11 mouse cellular contexts compared by ENCODE assay signal in genomic region chr4:119254012-119254618, GRCm38 (mm10). TPM values are rescaled to one million over a fixed set of nuclear protein-coding genes. Genes with fewer than 3 reads are reported as not detected.
DNase-seq lines count a peak whose midpoint lies in the region.
"Had no signal": no experiment of that assay in that cellular context is flagged by ENCODE, and none has a peak within 500 bp of the region (broad histone marks: within the 10 kb centered on the region; RNA-seq: fewer than 3 reads in every experiment).

No protein-coding gene starts in this region.

- peak; percentile 31 to 54 for DNase-seq in left cerebral cortex, adult 18-20 months (ENCODE audit: low spot score in 2 of 2)
- DNase-seq in left cerebral cortex, adult 11 months (ENCODE audit: low spot score): no peak
- no peak for DNase-seq in hindbrain, embryonic 10.5 days (ENCODE audit: low spot score)
- peak; percentile 66 for DNase-seq in left cerebral cortex, postnatal 4 days
- DNase-seq in right cerebral cortex, postnatal 25 days: peak; percentile 33
- no peak for DNase-seq in adrenal gland, postnatal 14 days
- DNase-seq in cerebellum, adult 18-20 months: no peak
- DNase-seq in heart, adult 18-20 months: no peak
- DNase-seq: thymus, adult 2 months had no signal

- peaks cover 36% of the 10 kb centered on the region for H3K4me1 ChIP-seq in hindbrain, embryonic 10.5 days (replicated peaks)

- H3K27ac ChIP-seq in hindbrain, embryonic 10.5 days: peak overlapping the region; percentile 71

- 33% methylated on average over 9 of the region's 9 CpGs for whole genome bisulfite sequencing in hindbrain, embryonic 10.5 days

- intact Hi-C loops in left cerebral cortex, postnatal 4 days (cut with DNase I): no loop called here

- H3K9me3 ChIP-seq in hindbrain, embryonic 10.5 days: no peaks in the 10 kb centered on the region
- H3K9me3 ChIP-seq: G1E had no signal

- 0 out of 2 replicates have a peak overlapping the region, but pooled peaks have one; percentile 16 for H3K4me3 ChIP-seq in hindbrain, embryonic 10.5 days

- no peaks in the 10 kb centered on the region for H3K36me3 ChIP-seq in hindbrain, embryonic 10.5 days
- H3K36me3 ChIP-seq: G1E had no signal

- no peaks in the 10 kb centered on the region for H3K27me3 ChIP-seq in hindbrain, embryonic 10.5 days (ENCODE audit: insufficient read depth, poor library complexity, severe bottlenecking)

RNA-seq across cellular contexts. Expression of gene Cldn19, which starts 1.1 kb away (rescaled TPM):
- under 1 TPM in 1 of 2 experiments, not detected in 1; 0.44 TPM for total RNA-seq in left cerebral cortex, adult 18-20 months (2021)
- polyA plus RNA-seq in hindbrain, embryonic 10.5 days (2016; fragmentation: Nextera tagmentation; extraction: Ambion mirVana): 0.34 TPM in 1 of 2 replicates, not detected in the other
- total RNA-seq in left cerebral cortex, postnatal 4 days (2021): under 1 TPM; 0.12 to 0.14 TPM
- 0.19 and 0.41 TPM in 2 replicates for total RNA-seq in adrenal gland, postnatal 14 days (2021)
- total RNA-seq in heart, adult 18-20 months (2021): not detected
- total RNA-seq: monocyte, adult 5-6 weeks had no signal
- polyA plus RNA-seq: G1E had no signal

RNA-seq across cellular contexts. Expression of gene P3h1, which starts 21.4 kb away (rescaled TPM):
- total RNA-seq in left cerebral cortex, adult 18-20 months (2021): 1 to 10 TPM; 7.6 to 7.8 TPM
- 16.1 and 18.2 TPM in 2 replicates for polyA plus RNA-seq in hindbrain, embryonic 10.5 days (2016; fragmentation: Nextera tagmentation; extraction: Ambion mirVana)
- 10 to 100 TPM; 10.9 to 12.4 TPM for total RNA-seq in left cerebral cortex, postnatal 4 days (2021)
- 27.5 and 27.9 TPM in 2 replicates for total RNA-seq in adrenal gland, postnatal 14 days (2021)
- 1 to 10 TPM; 9.4 to 9.9 TPM for total RNA-seq in heart, adult 18-20 months (2021)

RNA-seq across cellular contexts. Expression of gene AU022252, which starts 21.6 kb away (rescaled TPM):
- 10 to 100 TPM; 25.2 to 29.5 TPM for total RNA-seq in left cerebral cortex, adult 18-20 months (2021)
- polyA plus RNA-seq in hindbrain, embryonic 10.5 days (2016; fragmentation: Nextera tagmentation; extraction: Ambion mirVana): 42.0 and 43.5 TPM in 2 replicates
- total RNA-seq in left cerebral cortex, postnatal 4 days (2021): 10 to 100 TPM; 29.7 to 36.2 TPM
- total RNA-seq in adrenal gland, postnatal 14 days (2021): 24.6 and 30.8 TPM in 2 replicates
- 10 to 100 TPM; 24.8 to 26.5 TPM for total RNA-seq in heart, adult 18-20 months (2021)

RNA-seq across cellular contexts. Expression of gene Tmem269, which starts 36.1 kb away (rescaled TPM):
- total RNA-seq in left cerebral cortex, adult 18-20 months (2021): under 1 TPM; 0.30 to 0.49 TPM
- polyA plus RNA-seq in hindbrain, embryonic 10.5 days (2016; fragmentation: Nextera tagmentation; extraction: Ambion mirVana): 0.25 TPM in 1 of 2 replicates, not detected in the other
- total RNA-seq in left cerebral cortex, postnatal 4 days (2021): under 1 TPM; 0.38 to 0.48 TPM
- 0.30 TPM in 1 of 2 replicates, not detected in the other for total RNA-seq in adrenal gland, postnatal 14 days (2021)
- total RNA-seq in heart, adult 18-20 months (2021): not detected
- total RNA-seq: G1E; monocyte, adult 5-6 weeks had no signal
- polyA plus RNA-seq: G1E; thymus, adult 2 months had no signal

RNA-seq across cellular contexts. Expression of gene Ybx1, which starts 40.3 kb away (rescaled TPM):
- total RNA-seq in left cerebral cortex, adult 18-20 months (2021): 100 to 1,000 TPM; 178 to 187 TPM
- polyA plus RNA-seq in hindbrain, embryonic 10.5 days (2016; fragmentation: Nextera tagmentation; extraction: Ambion mirVana): 985 and 1,002 TPM in 2 replicates
- 1,000 to 10,000 TPM; 1,087 to 1,125 TPM for total RNA-seq in left cerebral cortex, postnatal 4 days (2021)
- total RNA-seq in adrenal gland, postnatal 14 days (2021): 620 and 697 TPM in 2 replicates
- 100 to 1,000 TPM; 684 to 750 TPM for total RNA-seq in heart, adult 18-20 months (2021)

Comparison
In these comparisons a context has a peak if more than half of its experiments do, and no peak if none do; other contexts are left out.
1. DNase-seq: peak in left cerebral cortex, adult 18-20 months (2 of 2), left cerebral cortex, postnatal 4 days (single experiment) and right cerebral cortex, postnatal 25 days (single experiment); none in left cerebral cortex, adult 11 months (single experiment), hindbrain, embryonic 10.5 days (single experiment), adrenal gland, postnatal 14 days (single experiment), cerebellum, adult 18-20 months (0 of 2) and heart, adult 18-20 months (0 of 2).